Mouse (Mus musculus) MEL (cell line): Measurements from ENCODE around the gene Gk5.

Experiments
- CHD2 ChIP-seq: IDR thresholded peaks from 2 replicates; pipeline ENCODE4 v1.6.1; 2011; ENCODE audit warnings: low read length, improper control_type of control experiment
- CTCF ChIP-seq, 3 experiments: IDR thresholded peaks in 2 of 3; conservative IDR thresholded peaks in 1 of 3; 2 replicates each; pipeline ENCODE4 v1.5.1; 2011 to 2012; ENCODE audit warnings: low read length in 3 of 3, low read depth in 2 of 3, mild to moderate bottlenecking in 2 of 3, improper control_type of control experiment in 1 of 3, inconsistent platforms in 1 of 3, mixed read lengths in 1 of 3, moderate library complexity in 1 of 3; ENCODE audit not compliant: control insufficient read depth in 1 of 3, insufficient read depth in 1 of 3, poor library complexity in 1 of 3, severe bottlenecking in 1 of 3
- GATA1 ChIP-seq: IDR thresholded peaks from 2 replicates; pipeline ENCODE4 v1.6.1; 2011; ENCODE audit warnings: low read depth, low read length, improper control_type of control experiment
- JUND ChIP-seq: IDR thresholded peaks from 2 replicates; pipeline ENCODE4 v1.6.1; 2011; ENCODE audit warnings: low read depth, mild to moderate bottlenecking, improper control_type of control experiment, low read length
- MAX ChIP-seq: IDR thresholded peaks from 2 replicates; pipeline ENCODE4 v1.6.1; 2011; ENCODE audit warnings: low read length, improper control_type of control experiment
- NELFE ChIP-seq: IDR thresholded peaks from 2 replicates; pipeline ENCODE4 v1.6.1; 2011; ENCODE audit warnings: low read depth, low read length, improper control_type of control experiment
- POLR2A ChIP-seq, 2 experiments: IDR thresholded peaks; 2 replicates each; pipeline ENCODE4 v1.6.1; 2011 to 2012; ENCODE audit warnings: low read length in 2 of 2, mild to moderate bottlenecking in 2 of 2, control low read depth in 1 of 2, improper control_type of control experiment in 1 of 2, low read depth in 1 of 2, moderate library complexity in 1 of 2; ENCODE audit not compliant: control insufficient read depth in 1 of 2, insufficient read depth in 1 of 2, poor library complexity in 1 of 2
- SIN3A ChIP-seq: IDR thresholded peaks from 2 replicates; pipeline ENCODE4 v1.6.1; 2012; ENCODE audit warnings: low read length, improper control_type of control experiment, inconsistent platforms
- UBTF ChIP-seq: IDR thresholded peaks from 2 replicates; pipeline ENCODE4 v1.6.1; 2012; ENCODE audit warnings: low read depth, mild to moderate bottlenecking, inconsistent platforms, low read length, improper control_type of control experiment, moderate library complexity, borderline replicate concordance; ENCODE audit not compliant: insufficient read depth
- USF1 ChIP-seq: IDR thresholded peaks from 2 replicates; pipeline ENCODE4 v1.6.1; 2014; ENCODE audit warnings: low read depth, mild to moderate bottlenecking, inconsistent platforms, low read length, improper control_type of control experiment, moderate library complexity
- ZC3H11A ChIP-seq: IDR thresholded peaks from 2 replicates; pipeline ENCODE4 v1.6.1; 2012; ENCODE audit warnings: low read depth, mild to moderate bottlenecking, inconsistent platforms, low read length, improper control_type of control experiment
- ZMIZ1 ChIP-seq: IDR thresholded peaks from 2 replicates; pipeline ENCODE4 v1.6.1; 2012; ENCODE audit warnings: low read depth, mild to moderate bottlenecking, inconsistent platforms, low read length, improper control_type of control experiment, moderate library complexity
- ZNF384 ChIP-seq: IDR thresholded peaks from 2 replicates; pipeline ENCODE4 v1.6.1; 2012; ENCODE audit warnings: low read depth, mild to moderate bottlenecking, inconsistent platforms, low read length, improper control_type of control experiment

GRCm38 (mm10) chr9:96170600-96170999, 51.4 kb downstream of the Gk5 start:
- TF ChIP-seq SIN3A = peak; percentile 35; the same call in 1 of the 2 replicates
- TF ChIP-seq POLR2A (IDR thresholded peaks at IDR 0.05; ENCODE audit: control insufficient read depth in 1 of 2, insufficient read depth in 1 of 2, low read depth in 1 of 2, low read length in 2 of 2, poor library complexity in 1 of 2) = no peak
- TF ChIP-seq MAX = no peak
- no peak for TF ChIP-seq CTCF (IDR thresholded peaks at IDR 0.05 in 2 of 3, conservative IDR thresholded peaks at IDR 0.05 in 1 of 3; ENCODE audit: control insufficient read depth in 1 of 3, insufficient read depth in 1 of 3, low read depth in 2 of 3, low read length in 3 of 3, poor library complexity in 1 of 3, severe bottlenecking in 1 of 3)
- no peak for TF ChIP-seq ZNF384
- TF ChIP-seq NELFE = no peak
- TF ChIP-seq ZMIZ1 = no peak
- TF ChIP-seq ZC3H11A = no peak
- no peak for TF ChIP-seq JUND
- no peak for TF ChIP-seq GATA1
- TF ChIP-seq USF1 = no peak
- TF ChIP-seq CHD2 = no peak
- no peak for TF ChIP-seq UBTF
